Comparison of ENCODE assay signal across 8 mouse cellular contexts in the genomic region with DNA sequence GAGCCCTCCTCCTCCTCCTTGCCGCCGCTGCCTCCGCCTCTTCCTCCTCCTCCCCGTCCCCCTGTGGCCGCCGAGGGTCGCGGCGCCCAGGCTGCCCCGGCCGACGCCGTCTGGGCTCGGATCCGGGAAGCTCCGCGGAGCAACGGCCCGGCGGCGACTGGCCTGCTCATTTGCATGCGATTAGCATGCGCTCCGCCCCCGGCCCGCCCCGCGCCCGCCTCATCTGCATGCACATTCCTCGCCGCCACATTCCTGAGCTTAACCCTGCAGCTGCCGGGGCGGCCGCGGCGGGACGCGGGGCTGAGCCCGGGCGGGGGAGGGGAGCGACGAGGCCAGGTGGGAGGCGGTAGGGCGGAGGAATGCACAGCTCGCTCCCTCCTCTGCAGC. TPM values are rescaled to one million over a fixed set of nuclear protein-coding genes. Genes with fewer than 3 reads are reported as not detected.
DNase-seq lines count a peak whose midpoint lies in the region; ATAC-seq and TF ChIP-seq lines count a peak whose summit lies in the region.

No protein-coding gene starts in this region.

- no peaks in the 10 kb centered on the region for H3K9me3 ChIP-seq in intestine, postnatal 0 days (ENCODE audit: control insufficient read depth)
- no peaks in the 10 kb centered on the region for H3K9me3 ChIP-seq in midbrain, embryonic 10.5 days (replicated peaks)

- TF ChIP-seq CTCF in intestine, postnatal 0 days (IDR thresholded peaks at IDR 0.05; ENCODE audit: low read depth) = peak; percentile 53

- WGBS in intestine, postnatal 0 days = 1% methylated on average over 35 of the region's 45 CpGs
- WGBS in midbrain, embryonic 10.5 days = 2% methylated on average over 41 of the region's 45 CpGs

- peak; percentile 99 for DNase-seq in adrenal gland, postnatal 10 days
- DNase-seq in embryo, embryonic 9.5 days (ENCODE audit: extremely low spot score) = peak; percentile 98
- DNase-seq in gastrocnemius, postnatal 4 days (ENCODE audit: low spot score in 2 of 2) = peak; percentile 98
- DNase-seq in left cerebral cortex, postnatal 36 days (ENCODE audit: low spot score in 2 of 2) = peak; percentile 92
- DNase-seq in midbrain, embryonic 10.5 days (ENCODE audit: low spot score) = peak; percentile 98
- peak; percentile 91 to 92 for DNase-seq in right cerebral cortex, postnatal 36 days (ENCODE audit: low spot score in 2 of 2)
- peak; percentile 96 to 97 for DNase-seq in urinary bladder, postnatal 4 days (ENCODE audit: low spot score in 2 of 2)

- H3K4me3 ChIP-seq in intestine, postnatal 0 days (ENCODE audit: low read depth, low read length) = peak overlapping the region; percentile 88
- H3K4me3 ChIP-seq in midbrain, embryonic 10.5 days = peak overlapping the region; percentile 73

- no peaks in the 10 kb centered on the region for H3K36me3 ChIP-seq in intestine, postnatal 0 days (ENCODE audit: control insufficient read depth, insufficient read depth)
- no peaks in the 10 kb centered on the region for H3K36me3 ChIP-seq in midbrain, embryonic 10.5 days

- H3K27me3 ChIP-seq in intestine, postnatal 0 days (replicated peaks; ENCODE audit: control insufficient read depth, insufficient read depth, low read length) = no peaks in the 10 kb centered on the region
- peaks cover 10% of the 10 kb centered on the region; the same call in 1 of the 2 replicates for H3K27me3 ChIP-seq in midbrain, embryonic 10.5 days (ENCODE audit: low read depth, poor library complexity, severe bottlenecking)

- peak overlapping the region; percentile 94 for H3K9ac ChIP-seq in intestine, postnatal 0 days (ENCODE audit: low read depth, low read length)

- peak overlapping the region; percentile 92 for H3K4me2 ChIP-seq in intestine, postnatal 0 days (replicated peaks; ENCODE audit: low read depth)

- intact Hi-C loops in left cerebral cortex, postnatal 36 days (cut with DNase I) = no loop called here

- ATAC-seq in intestine, postnatal 0 days = peak; percentile 92

- H3K4me1 ChIP-seq in intestine, postnatal 0 days (replicated peaks; ENCODE audit: control insufficient read depth, insufficient read depth, low read length) = no peaks in the 10 kb centered on the region; the same call in 1 of the 2 replicates
- peaks cover 53% of the 10 kb centered on the region for H3K4me1 ChIP-seq in midbrain, embryonic 10.5 days

- peak overlapping the region; percentile 94 for H3K27ac ChIP-seq in intestine, postnatal 0 days (ENCODE audit: low read depth, low read length)
- peak overlapping the region; percentile 94 for H3K27ac ChIP-seq in midbrain, embryonic 10.5 days (replicated peaks)

RNA-seq across cellular contexts. Expression of gene Wwc2, which starts 0.3 kb away (rescaled TPM):
- 10 to 100 TPM; 23.0 to 24.4 TPM for total RNA-seq in adrenal gland, postnatal 10 days (2021)
- total RNA-seq in gastrocnemius, postnatal 4 days (2021) = 10 to 100 TPM; 19.5 to 20.2 TPM
- polyA plus RNA-seq in intestine, postnatal 0 days (2015; fragmentation: Nextera tagmentation; extraction: Ambion mirVana) = 6.7 and 7.4 TPM in 2 replicates
- total RNA-seq in left cerebral cortex, postnatal 36 days (2021) = 10 to 100 TPM; 25.8 to 26.3 TPM
- 7.1 and 7.6 TPM in 2 replicates for polyA plus RNA-seq in midbrain, embryonic 10.5 days (2016; fragmentation: Nextera tagmentation; extraction: Ambion mirVana)

Comparison
In these comparisons a context has a peak if more than half of its experiments do, and no peak if none do; other contexts are left out.
1. Peak in every context shown above with its lines: DNase-seq, ATAC-seq, H3K4me3 ChIP-seq and H3K27ac ChIP-seq.